Mouse (Mus musculus) neural tube, embryonic 10.5 days (tissue): ENCODE measurements around the gene Olfml3.

Experiments used
- DNase-seq: peaks from one replicate; pipeline ENCODE4 v3.0.0-alpha.2; 2017; ENCODE audit warnings: low spot score; ENCODE audit errors: extremely low spot score

Gene Olfml3

GRCm38 (mm10) chr3:103709470-103710040 is 28.2 kb downstream of the Olfml3 start:
- DNase-seq: no peak

- no peak for DNase-seq
Observed at GRCm38 (mm10) chr3:103705426-103705825, 32.4 kb downstream of the Olfml3 start.

- DNase-seq: no peak
Observed at GRCm38 (mm10) chr3:103704661-103705060, 33.1 kb downstream of the Olfml3 start.

GRCm38 (mm10) chr3:103696388-103696925 is 41.3 kb downstream of the Olfml3 start:
- DNase-seq: no peak

- DNase-seq: no peak
Observed at GRCm38 (mm10) chr3:103695556-103695955, 42.2 kb downstream of the Olfml3 start.

- no peak for DNase-seq
Observed at GRCm38 (mm10) chr3:103690506-103690905, 47.3 kb downstream of the Olfml3 start.

- no peak for DNase-seq
Observed at GRCm38 (mm10) chr3:103689043-103689442, 48.8 kb downstream of the Olfml3 start.

GRCm38 (mm10) chr3:103683966-103684319 is 53.9 kb downstream of the Olfml3 start:
- no peak for DNase-seq

- DNase-seq: peak; percentile 24
Observed at GRCm38 (mm10) chr3:103683234-103683965, 54.4 kb downstream of the Olfml3 start.

- no peak for DNase-seq
Observed at GRCm38 (mm10) chr3:103682473-103682872, 55.3 kb downstream of the Olfml3 start.

- DNase-seq: no peak
Observed at GRCm38 (mm10) chr3:103678811-103679210, 59.0 kb downstream of the Olfml3 start.

GRCm38 (mm10) chr3:103672716-103673115 is 65.1 kb downstream of the Olfml3 start:
- no peak for DNase-seq
